Mouse (Mus musculus) midbrain, embryonic 11.5 days (tissue): Measurements from ENCODE around the gene Siah2. TPM values are rescaled to one million over a fixed set of nuclear protein-coding genes. Genes with fewer than 3 reads are reported as not detected.

Source experiments
- ATAC-seq: fragments of 200-750 bp; cut with Nextera tagmentation; 2 replicates; pipeline ENCODE4 v1.8.0; 2017; ENCODE audit warnings: moderate TSS enrichment, moderate library complexity; ENCODE audit not compliant: low FRiP score
- DNase-seq: peaks from one replicate; pipeline ENCODE4 v3.0.0; 2015; ENCODE audit warnings: low spot score; ENCODE audit errors: missing footprints
- H3K27ac ChIP-seq: fragments of 300-500 bp; sonication (generic); 2 replicates; pipeline ENCODE4 v1.5.1; 2014; ENCODE audit warnings: low read depth, low read length
- H3K27me3 ChIP-seq: fragments of 300-500 bp; sonication (generic); 2 replicates; pipeline ENCODE4 v1.6.1; 2014; ENCODE audit warnings: mild to moderate bottlenecking, low read length, moderate library complexity, mixed read lengths; ENCODE audit not compliant: control insufficient read depth, insufficient read depth
- H3K36me3 ChIP-seq: fragments of 300-500 bp; sonication (generic); 2 replicates; pipeline ENCODE4 v1.6.1; 2014; ENCODE audit warnings: mild to moderate bottlenecking, low read length, moderate library complexity, mixed read lengths; ENCODE audit not compliant: control insufficient read depth, insufficient read depth
- H3K4me1 ChIP-seq: fragments of 300-500 bp; sonication (generic); 2 replicates; pipeline ENCODE4 v1.6.1; 2014; ENCODE audit warnings: low read length; ENCODE audit not compliant: control insufficient read depth, insufficient read depth
- H3K4me2 ChIP-seq: fragments of 300-500 bp; sonication (generic); 2 replicates; pipeline ENCODE4 v1.6.1; 2014; ENCODE audit warnings: mild to moderate bottlenecking, moderate library complexity
- H3K4me3 ChIP-seq: fragments of 300-500 bp; sonication (generic); 2 replicates; pipeline ENCODE4 v1.5.1; 2014; ENCODE audit warnings: low read depth, low read length
- H3K9ac ChIP-seq: fragments of 300-500 bp; sonication (generic); 2 replicates; pipeline ENCODE4 v1.6.1; 2014; ENCODE audit warnings: low read length
- H3K9me3 ChIP-seq: fragments of 300-500 bp; sonication (generic); 2 replicates; pipeline ENCODE4 v1.6.1; 2016; ENCODE audit warnings: low read length; ENCODE audit not compliant: control insufficient read depth
- WGBS: fragments of 180-500 bp; shearing (Covaris S2); extraction: QIAGEN DNeasy Blood & Tissue Kit; methylation state at CpG from one replicate; pipeline ENCODE4 v1.1.7; 2014; 5-methylcytosine and 5-hydroxymethylcytosine counted together
- polyA plus RNA-seq: library from polyadenylated mRNA; unstranded; fragments of >200 nt; fragmentation: Nextera tagmentation; extraction: Ambion mirVana; gene quantifications from 2 replicates; pipeline ENCODE4 v1.2.1, GENCODE M21; 2014

The Siah2 gene
- polyA plus RNA-seq, 1 experiment from 2014 or later = 4.0 TPM

GRCm38 (mm10) chr3:58689721-58690120 lies 2.5 kb downstream of the Siah2 start:
- no peak for DNase-seq
- Histone ChIP-seq H3K27ac (no peak overlapping the region), H3K4me3 (no peak overlapping the region), H3K27me3 (peaks cover 10% of the 10 kb centered on the region; the same call in 1 of the 2 replicates), H3K9me3 (no peaks in the 10 kb centered on the region), H3K9ac (no peak overlapping the region), H3K36me3 (no peaks in the 10 kb centered on the region), H3K4me1 (peaks cover 2% of the 10 kb centered on the region; the same call in 1 of the 2 replicates), H3K4me2 (no peak overlapping the region)
- 46% methylated on average over 3 of the region's 3 CpGs for WGBS
- ATAC-seq = no peak

- WGBS = 87% methylated on average over 7 of the region's 7 CpGs
- Histone ChIP-seq H3K27me3 (peaks cover 10% of the 10 kb centered on the region; the same call in 1 of the 2 replicates), H3K27ac (no peak overlapping the region), H3K36me3 (no peaks in the 10 kb centered on the region), H3K4me1 (peaks cover 2% of the 10 kb centered on the region; the same call in 1 of the 2 replicates), H3K4me3 (no peak overlapping the region), H3K9me3 (no peaks in the 10 kb centered on the region), H3K9ac (no peak overlapping the region), H3K4me2 (no peak overlapping the region)
- DNase-seq = no peak
- ATAC-seq = no peak
Measured at GRCm38 (mm10) chr3:58689105-58689504, 3.1 kb downstream of the Siah2 start.

DNA sequence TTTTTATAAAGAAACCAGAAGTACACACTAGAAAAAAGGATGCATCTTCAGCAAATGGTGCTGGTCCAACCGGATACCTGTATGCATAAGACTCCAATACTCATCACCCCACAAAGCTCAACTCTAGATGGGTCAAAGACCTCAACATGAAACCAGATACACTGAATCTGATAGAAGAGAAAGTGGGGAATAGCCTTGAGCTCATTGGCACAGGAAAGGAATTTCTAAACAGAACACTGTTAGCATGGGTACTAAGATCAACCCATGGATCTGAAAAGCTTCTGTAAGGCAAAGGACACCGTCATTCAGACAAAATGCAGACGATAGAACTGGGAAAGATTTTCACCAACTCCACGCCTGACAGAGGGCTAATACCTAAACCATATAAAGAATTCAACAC lies 3.6 kb downstream of the Siah2 start:
- Histone ChIP-seq H3K9me3 (no peaks in the 10 kb centered on the region), H3K9ac (no peak overlapping the region), H3K36me3 (no peaks in the 10 kb centered on the region), H3K27me3 (peaks cover 10% of the 10 kb centered on the region; the same call in 1 of the 2 replicates), H3K4me2 (no peak overlapping the region), H3K27ac (no peak overlapping the region), H3K4me1 (peaks cover 2% of the 10 kb centered on the region; the same call in 1 of the 2 replicates), H3K4me3 (no peak overlapping the region)
- ATAC-seq (no peak), DNase-seq (no peak)
- 89% methylated on average over 4 of the region's 4 CpGs for WGBS

- Histone ChIP-seq H3K27me3 (0 out of 2 replicates have a peak, but pooled peaks cover 2% of the 10 kb centered on the region), H3K9me3 (no peaks in the 10 kb centered on the region), H3K27ac (no peak overlapping the region), H3K4me3 (no peak overlapping the region), H3K4me1 (peaks cover 2% of the 10 kb centered on the region; the same call in 1 of the 2 replicates), H3K4me2 (no peak overlapping the region), H3K36me3 (no peaks in the 10 kb centered on the region), H3K9ac (no peak overlapping the region)
- 95% methylated on average over 2 of the region's 2 CpGs for WGBS
- ATAC-seq (no peak), DNase-seq (no peak)
Measured at GRCm38 (mm10) chr3:58686922-58687284, 5.3 kb downstream of the Siah2 start.

DNA sequence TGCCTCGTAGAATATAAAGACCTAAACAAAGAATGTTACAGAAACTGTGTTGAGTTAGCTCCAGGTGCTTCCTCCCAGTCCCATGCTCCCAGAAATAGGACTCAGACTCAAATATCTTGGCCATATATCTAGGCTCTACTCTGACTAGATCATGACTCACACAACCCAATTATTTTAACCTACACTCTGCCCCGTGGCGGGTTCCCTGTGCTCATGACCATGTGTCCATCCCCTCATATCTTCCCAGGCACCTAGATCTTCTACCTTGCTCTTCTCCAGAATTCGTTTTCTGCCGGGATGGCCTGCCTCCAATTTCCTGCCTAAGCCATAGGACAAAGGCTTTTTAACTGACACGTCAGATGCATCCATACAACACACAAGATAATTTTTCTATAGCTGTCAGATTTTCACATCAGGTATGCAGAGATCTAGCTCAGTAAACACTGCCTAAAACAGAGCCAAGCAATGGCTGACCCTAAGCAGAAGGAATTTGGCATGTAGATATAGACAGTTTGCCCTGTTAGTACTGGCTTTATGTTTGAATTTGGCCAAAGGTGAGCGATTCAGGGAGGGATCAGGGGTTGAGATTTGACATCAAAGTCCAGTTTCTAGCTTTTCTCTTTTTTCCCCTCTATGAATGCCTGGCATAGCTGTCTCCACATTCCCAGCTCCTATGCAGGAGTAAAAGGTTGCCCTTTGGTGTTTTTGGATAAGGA lies 5.8 kb downstream of the Siah2 start:
- H3K9ac ChIP-seq = no peak overlapping the region
- H3K4me3 ChIP-seq = no peak overlapping the region
- ATAC-seq (no peak), DNase-seq (no peak)
- no peak overlapping the region for H3K27ac ChIP-seq
- no peaks in the 10 kb centered on the region for H3K36me3 ChIP-seq
- 85% methylated on average over 7 of the region's 7 CpGs for WGBS
- no peak overlapping the region for H3K4me2 ChIP-seq
- H3K4me1 ChIP-seq = peaks cover 2% of the 10 kb centered on the region; the same call in 1 of the 2 replicates
- no peaks in the 10 kb centered on the region for H3K9me3 ChIP-seq
- 0 out of 2 replicates have a peak, but pooled peaks cover 2% of the 10 kb centered on the region for H3K27me3 ChIP-seq

GRCm38 (mm10) chr3:58685396-58685795 lies 6.8 kb downstream of the Siah2 start:
- no peak for DNase-seq
- Histone ChIP-seq H3K4me3 (no peak overlapping the region), H3K27ac (no peak overlapping the region), H3K9ac (no peak overlapping the region), H3K9me3 (no peaks in the 10 kb centered on the region), H3K27me3 (0 out of 2 replicates have a peak, but pooled peaks cover 2% of the 10 kb centered on the region), H3K36me3 (no peaks in the 10 kb centered on the region), H3K4me1 (peaks cover 2% of the 10 kb centered on the region; the same call in 1 of the 2 replicates), H3K4me2 (no peak overlapping the region)
- 83% methylated on average over 3 of the region's 3 CpGs for WGBS
- ATAC-seq = no peak

- Histone ChIP-seq H3K4me3 (no peak overlapping the region), H3K36me3 (no peaks in the 10 kb centered on the region), H3K9me3 (no peaks in the 10 kb centered on the region), H3K9ac (no peak overlapping the region), H3K27me3 (no peaks in the 10 kb centered on the region), H3K4me2 (no peak overlapping the region), H3K4me1 (peaks cover 2% of the 10 kb centered on the region; the same call in 1 of the 2 replicates), H3K27ac (no peak overlapping the region)
- ATAC-seq = no peak
- DNase-seq = no peak
- WGBS = 91% methylated on average over 7 of the region's 7 CpGs
Measured at GRCm38 (mm10) chr3:58683346-58683745, 8.9 kb downstream of the Siah2 start.

- Histone ChIP-seq H3K36me3 (no peaks in the 10 kb centered on the region), H3K27me3 (no peaks in the 10 kb centered on the region), H3K27ac (no peak overlapping the region), H3K4me1 (peaks cover 2% of the 10 kb centered on the region; the same call in 1 of the 2 replicates), H3K4me3 (no peak overlapping the region), H3K4me2 (no peak overlapping the region), H3K9ac (no peak overlapping the region), H3K9me3 (no peaks in the 10 kb centered on the region)
- DNase-seq (no peak), ATAC-seq (no peak)
- 85% methylated on average over 4 of the region's 4 CpGs for WGBS
Measured at GRCm38 (mm10) chr3:58682336-58682735, 9.9 kb downstream of the Siah2 start.

GRCm38 (mm10) chr3:58681831-58682230 lies 10.4 kb downstream of the Siah2 start:
- DNase-seq = no peak
- Histone ChIP-seq H3K9ac (no peak overlapping the region), H3K27ac (no peak overlapping the region), H3K4me3 (no peak overlapping the region), H3K4me2 (no peak overlapping the region), H3K4me1 (peaks cover 2% of the 10 kb centered on the region; the same call in 1 of the 2 replicates), H3K27me3 (no peaks in the 10 kb centered on the region), H3K36me3 (no peaks in the 10 kb centered on the region), H3K9me3 (no peaks in the 10 kb centered on the region)
- no peak for ATAC-seq
- 77% methylated on average over 2 of the region's 2 CpGs for WGBS
